Mouse (Mus musculus) skeletal muscle tissue, adult 2 months (tissue): ENCODE data around the gene Rnf2.
"Not testable (repeated sequence)": the region's sequence is repeated elsewhere in the genome, so short reads cannot be mapped to it uniquely, and the experiment has no call there.

Experiments used
- DNase-seq: peaks from one replicate; pipeline ENCODE4 v3.0.0-alpha.2; 2012; ENCODE audit warnings: low read depth, low spot score

Rnf2 gene

GRCm38 (mm10) chr1:151484754-151485153 lies 16.0 kb downstream of the Rnf2 start:
- DNase-seq: no peak

DNA sequence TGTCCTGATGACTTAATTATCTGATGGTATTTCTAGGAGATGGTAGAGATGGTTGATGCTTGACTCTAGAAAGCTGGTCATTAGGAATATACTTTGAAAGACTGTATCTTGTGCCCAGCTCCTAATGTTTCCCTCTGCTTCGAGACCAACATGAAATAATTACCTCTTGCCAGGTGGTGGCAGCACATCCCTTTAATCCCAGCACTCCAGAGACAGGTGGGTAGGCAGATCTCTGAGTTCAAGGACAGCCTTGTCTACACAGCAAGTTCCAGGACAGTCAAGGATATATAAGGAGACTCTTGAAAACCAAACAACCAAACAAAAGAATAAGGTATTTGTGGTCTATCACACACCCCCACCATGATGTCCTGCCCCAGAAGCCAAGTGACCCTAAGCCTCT lies 17.2 kb downstream of the Rnf2 start:
- no peak for DNase-seq

DNA sequence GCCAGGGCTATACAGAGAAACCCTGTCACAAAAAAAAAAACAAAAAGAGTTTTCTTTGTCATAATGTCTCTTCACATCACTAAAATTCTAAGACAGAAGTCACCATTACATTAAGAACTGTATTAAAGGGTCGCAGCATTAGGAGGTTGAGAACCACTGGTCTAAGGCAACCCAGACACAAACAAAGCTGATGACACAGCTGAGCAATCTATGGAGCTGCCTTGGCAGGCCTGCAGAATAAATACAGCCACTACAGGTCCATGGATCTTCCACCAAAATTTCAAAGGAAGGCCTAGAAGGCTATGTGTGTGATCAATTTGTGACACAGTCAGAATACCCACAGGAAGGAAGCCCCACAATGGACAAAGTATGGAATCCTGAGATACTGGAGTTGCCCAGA lies 18.3 kb downstream of the Rnf2 start:
- no peak for DNase-seq

GRCm38 (mm10) chr1:151472386-151472785 lies 28.4 kb downstream of the Rnf2 start:
- not testable (repeated sequence) for DNase-seq

- DNase-seq: no peak
Measured at GRCm38 (mm10) chr1:151471429-151471828, 29.3 kb downstream of the Rnf2 start.

DNA sequence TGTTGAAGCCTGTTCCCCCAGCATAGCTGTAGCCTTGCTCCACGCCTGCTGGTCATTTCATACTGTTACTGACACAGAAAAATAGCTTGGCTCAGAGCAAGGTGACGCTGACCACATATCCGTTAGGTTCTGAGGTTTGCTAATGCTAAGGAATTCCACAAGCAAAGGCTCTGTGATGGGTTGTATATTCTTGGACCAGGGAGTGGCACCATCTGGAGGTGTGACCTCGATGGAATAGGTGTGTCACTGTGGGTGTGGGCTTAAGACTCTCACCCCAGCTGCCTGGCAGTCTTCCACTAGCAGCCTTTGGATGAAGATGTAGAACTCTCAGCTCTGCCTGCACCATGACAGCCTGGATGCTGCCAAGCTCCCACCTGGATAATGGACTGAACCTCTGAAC lies 34.2 kb downstream of the Rnf2 start:
- no peak for DNase-seq

GRCm38 (mm10) chr1:151464914-151465313 lies 35.8 kb downstream of the Rnf2 start:
- no peak for DNase-seq

DNA sequence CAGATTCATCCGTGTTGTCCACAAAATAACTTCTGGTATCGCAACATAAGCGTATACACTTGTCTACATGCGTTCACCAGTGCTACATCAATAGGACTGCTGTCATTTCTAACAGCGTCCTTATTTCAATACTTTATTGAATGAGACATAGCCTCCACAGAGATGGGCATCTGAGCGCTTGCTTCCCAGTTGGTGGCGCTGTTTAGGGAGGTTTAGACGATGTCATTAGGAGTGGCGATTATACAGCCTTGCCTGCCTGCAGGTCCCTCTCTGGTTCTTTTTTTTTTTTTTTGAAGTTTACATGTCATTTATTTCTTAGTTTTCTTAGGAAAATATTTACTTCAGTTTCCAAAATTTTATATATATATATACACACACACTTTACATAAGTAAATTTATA lies 39.5 kb downstream of the Rnf2 start:
- no peak for DNase-seq

GRCm38 (mm10) chr1:151457087-151457486 lies 43.7 kb downstream of the Rnf2 start:
- no peak for DNase-seq

DNA sequence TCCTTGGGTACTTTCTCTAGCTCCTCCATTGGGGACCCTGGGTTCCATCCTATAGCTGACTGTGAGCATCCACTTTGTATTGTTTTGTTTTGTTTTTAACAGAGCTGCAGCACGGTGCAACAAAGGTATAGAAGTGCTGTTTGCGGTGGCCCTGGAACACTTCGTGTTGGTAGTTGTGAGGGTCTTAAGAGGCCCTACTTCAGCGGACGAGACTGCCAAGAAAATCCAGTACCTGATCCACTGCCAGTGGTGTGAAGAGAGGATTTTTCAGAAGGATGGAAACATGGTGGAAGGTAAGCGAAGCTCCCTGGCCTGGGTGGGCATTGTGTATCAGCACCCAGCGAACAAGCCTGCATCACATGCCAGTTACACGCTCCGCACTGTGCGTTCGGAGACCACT lies 48.8 kb downstream of the Rnf2 start:
- DNase-seq: no peak

- DNase-seq: no peak
Measured at GRCm38 (mm10) chr1:151450851-151451250, 49.9 kb downstream of the Rnf2 start.

- DNase-seq: no peak
Measured at GRCm38 (mm10) chr1:151449866-151450265, 50.9 kb downstream of the Rnf2 start.

GRCm38 (mm10) chr1:151435431-151435830 lies 65.3 kb downstream of the Rnf2 start:
- no peak for DNase-seq

DNA sequence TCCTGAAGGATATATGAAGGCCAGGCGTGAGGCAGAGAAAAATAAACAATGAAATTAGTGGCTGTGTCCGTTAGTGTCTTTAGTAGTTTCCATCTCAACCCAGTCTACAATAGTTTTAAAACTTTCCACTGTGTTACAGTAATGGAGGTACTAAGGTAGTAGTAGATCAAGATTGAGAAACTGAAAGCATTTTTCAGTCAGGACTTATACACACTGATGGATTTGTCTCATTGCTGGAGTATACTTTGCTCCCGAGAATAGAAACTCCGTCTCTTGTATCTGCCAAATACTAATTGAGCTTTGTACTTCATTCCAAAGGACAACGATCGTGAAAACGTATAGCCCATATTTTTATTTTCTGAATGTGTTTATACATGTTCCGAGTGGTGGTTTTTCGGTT lies 71.4 kb downstream of the Rnf2 start:
- no peak for DNase-seq

DNA sequence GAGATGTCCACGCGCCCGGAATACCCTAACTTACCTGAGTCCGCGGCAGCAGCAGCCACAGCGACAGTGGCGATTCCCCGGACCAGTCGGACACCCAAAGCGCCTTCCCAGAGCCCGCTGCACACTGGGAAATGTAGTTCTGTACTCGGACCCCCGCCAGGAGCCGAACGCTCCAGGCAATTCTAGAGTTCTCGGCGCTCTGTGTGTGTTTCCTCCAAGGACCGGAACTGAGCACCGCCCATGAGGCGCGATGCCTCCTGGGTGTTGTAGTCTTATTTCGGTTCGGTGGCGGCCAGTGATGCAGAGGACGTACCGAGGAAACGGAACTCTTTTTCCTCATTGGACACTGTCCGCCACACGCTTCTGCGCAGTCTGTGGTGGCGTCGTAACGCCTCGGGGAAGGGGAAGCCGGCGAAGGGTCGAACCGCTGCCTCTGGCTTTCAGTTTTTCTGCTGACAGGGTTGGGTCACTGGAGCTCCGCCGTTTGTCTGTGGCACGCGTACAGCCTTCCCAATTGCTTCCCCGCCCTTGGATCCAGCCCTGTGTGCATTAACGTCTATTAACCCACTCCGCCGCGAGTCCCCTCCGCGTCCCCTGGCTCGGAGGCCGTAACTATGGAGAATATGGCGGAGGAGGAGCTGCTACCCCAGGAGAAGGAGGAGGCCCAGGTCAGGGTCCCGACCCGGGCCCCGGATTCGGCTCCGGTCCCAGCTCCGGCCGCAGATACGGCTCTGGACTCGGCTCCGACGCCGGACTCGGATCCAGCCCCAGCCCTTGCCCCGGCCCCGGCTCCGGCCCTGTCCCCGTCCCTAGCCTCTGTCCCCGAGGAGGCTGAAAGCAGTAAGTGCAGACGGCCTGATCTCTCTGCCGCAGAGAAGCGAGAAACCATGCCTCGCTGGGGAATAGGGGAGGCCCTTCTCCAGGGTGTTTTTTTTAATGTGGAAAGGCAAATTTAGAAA lies 72.2 kb downstream of the Rnf2 start, which contains the start of the genes Swt1 and Trmt1l:
Gene Swt1 (minus strand): TSS at position 193 of the 959 bp plus-strand sequence.
Gene Trmt1l (plus strand): TSS at position 280 of the 959 bp plus-strand sequence.
- peak; percentile 97 for DNase-seq

DNA sequence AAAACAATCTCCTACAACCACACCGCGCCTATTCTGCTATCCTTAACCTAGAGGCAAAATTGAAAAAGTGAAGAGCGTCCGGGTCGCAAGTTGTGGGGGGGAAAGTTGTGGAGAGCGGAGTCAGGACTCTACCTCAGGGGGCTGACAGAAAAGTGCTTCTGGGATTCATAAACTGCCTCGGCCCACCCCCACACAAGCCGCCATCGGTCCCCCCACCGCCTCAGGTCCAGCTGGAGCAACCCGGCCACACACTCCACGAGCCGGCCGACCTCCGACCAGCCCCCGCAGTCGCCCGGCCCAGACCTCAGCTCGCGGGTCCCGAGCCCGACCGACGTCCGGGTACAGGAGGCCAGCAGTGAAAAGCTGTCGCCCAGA lies 72.9 kb downstream of the Rnf2 start:
- DNase-seq: no peak

DNA sequence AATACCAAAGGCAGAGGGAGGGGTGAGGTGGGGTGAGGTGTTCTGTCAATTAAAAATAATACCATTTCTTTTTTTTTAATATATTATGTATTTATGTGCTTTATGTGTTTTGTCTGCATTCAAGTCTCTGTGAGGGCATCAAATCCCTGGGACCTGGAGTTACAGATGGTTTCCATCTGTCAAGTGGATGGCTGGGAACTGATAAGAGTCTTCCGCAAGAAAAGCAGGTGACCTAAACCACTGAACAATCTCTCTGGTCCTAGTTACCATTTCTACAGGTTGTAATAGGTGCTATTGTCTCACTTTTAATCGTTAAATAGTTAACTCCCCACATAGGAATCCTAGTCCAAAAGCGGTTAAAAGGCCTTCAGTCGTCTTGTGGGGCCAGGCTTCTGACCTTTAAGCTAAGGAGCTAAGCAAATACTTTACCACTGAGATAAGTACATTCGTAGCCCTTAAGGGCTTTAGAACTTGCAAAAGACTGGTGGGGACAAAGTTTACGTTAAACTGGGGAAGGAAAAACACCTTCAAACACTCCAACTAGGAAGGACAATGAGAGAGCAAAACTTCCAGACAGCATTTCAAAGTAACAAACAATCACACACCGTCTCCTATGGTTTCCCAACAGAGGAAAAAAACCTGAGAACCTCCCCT lies 73.7 kb downstream of the Rnf2 start:
- DNase-seq: no peak

GRCm38 (mm10) chr1:151422178-151422577 lies 78.6 kb downstream of the Rnf2 start:
- no peak for DNase-seq

- DNase-seq: no peak
Measured at GRCm38 (mm10) chr1:151409827-151410226, 90.9 kb downstream of the Rnf2 start.
